Mouse (Mus musculus) heart, postnatal 0 days (tissue): ENCODE data around the gene Otud3.

ENCODE experiments used
- CTCF ChIP-seq: IDR thresholded peaks from 2 replicates; pipeline ENCODE4 v1.5.1; 2016; ENCODE audit warnings: antibody characterized with exemption, control low read depth, low read depth
- EP300 ChIP-seq: IDR thresholded peaks from 2 replicates; pipeline ENCODE4 v1.6.1; 2016; ENCODE audit warnings: antibody characterized with exemption, low read depth

GRCm38 (mm10) chr4:138933862-138934261, 20.1 kb upstream of the Otud3 start:
- TF ChIP-seq CTCF = no peak
- TF ChIP-seq EP300 = no peak
